Comparison of ENCODE assay signal across 12 mouse cellular contexts in genomic region chr2:22624188-22624975, GRCm38 (mm10). TPM values are rescaled to one million over a fixed set of nuclear protein-coding genes. Genes with fewer than 3 reads are reported as not detected.
DNase-seq lines count a peak whose midpoint lies in the region; ATAC-seq lines count a peak whose summit lies in the region.
"Had no signal": no experiment of that assay in that cellular context is flagged by ENCODE, and none has a peak within 500 bp of the region (broad histone marks: within the 10 kb centered on the region; RNA-seq: fewer than 3 reads in every experiment).

No protein-coding gene starts in this region.

- H3K9me3 ChIP-seq in forebrain, embryonic 16.5 days (ENCODE audit: control insufficient read depth, low read length): no peaks in the 10 kb centered on the region
- no peaks in the 10 kb centered on the region for H3K9me3 ChIP-seq in midbrain, embryonic 11.5 days (ENCODE audit: control insufficient read depth, low read length)
- H3K9me3 ChIP-seq: liver, embryonic 15.5 days had no signal

- 3% methylated on average over 27 of the region's 27 CpGs for WGBS in forebrain, embryonic 16.5 days
- WGBS in midbrain, embryonic 11.5 days: 3% methylated on average over 27 of the region's 27 CpGs

- peak overlapping the region; percentile 79 for H3K9ac ChIP-seq in forebrain, embryonic 16.5 days (replicated peaks; ENCODE audit: low read depth, low read length)
- H3K9ac ChIP-seq in midbrain, embryonic 11.5 days (ENCODE audit: low read length): no peak overlapping the region; the same call in 1 of the 2 replicates
- H3K9ac ChIP-seq: liver, embryonic 15.5 days had no signal

- peak overlapping the region; percentile 50 for H3K4me3 ChIP-seq in forebrain, embryonic 16.5 days (replicated peaks; ENCODE audit: low read length)
- H3K4me3 ChIP-seq in midbrain, embryonic 11.5 days (ENCODE audit: low read depth, low read length): peak overlapping the region; percentile 40
- H3K4me3 ChIP-seq: liver, embryonic 15.5 days had no signal

- H3K4me1 ChIP-seq in forebrain, embryonic 16.5 days (replicated peaks; ENCODE audit: control insufficient read depth, insufficient read depth, low read length): peaks cover 44% of the 10 kb centered on the region
- peaks cover 20% of the 10 kb centered on the region for H3K4me1 ChIP-seq in midbrain, embryonic 11.5 days (ENCODE audit: control insufficient read depth, insufficient read depth, low read length)
- H3K4me1 ChIP-seq: liver, embryonic 15.5 days had no signal

- H3K27ac ChIP-seq in forebrain, embryonic 16.5 days (ENCODE audit: low read length): peak overlapping the region; percentile 97
- H3K27ac ChIP-seq in midbrain, embryonic 11.5 days (ENCODE audit: low read depth, low read length): no peak overlapping the region
- H3K27ac ChIP-seq: liver, embryonic 15.5 days had no signal

- H3K27me3 ChIP-seq in forebrain, embryonic 16.5 days (replicated peaks; ENCODE audit: control insufficient read depth, insufficient read depth, low read length): peaks cover 23% of the 10 kb centered on the region
- peaks cover 81% of the 10 kb centered on the region for H3K27me3 ChIP-seq in midbrain, embryonic 11.5 days (ENCODE audit: control insufficient read depth, insufficient read depth, low read length)

- peak; percentile 4 for DNase-seq in right cerebral cortex, postnatal 25 days
- DNase-seq in right cerebral cortex, postnatal 14 days: no peak
- DNase-seq in midbrain, embryonic 11.5 days (ENCODE audit: low spot score, missing footprints): peak; percentile 90
- DNase-seq in yolk sac, embryonic 10.5 days (ENCODE audit: low spot score): no peak
- DNase-seq in layer of hippocampus, adult 8-10 months (ENCODE audit: low spot score in 2 of 2): no peak
- DNase-seq in kidney, adult 9 months: no peak
- no peak for DNase-seq in kidney, adult 11 months

- H3K4me2 ChIP-seq in forebrain, embryonic 16.5 days (ENCODE audit: low read length): peak overlapping the region; percentile 62
- peak overlapping the region; percentile 66; the same call in 1 of the 2 replicates for H3K4me2 ChIP-seq in midbrain, embryonic 11.5 days
- H3K4me2 ChIP-seq: liver, embryonic 15.5 days had no signal

- H3K36me3 ChIP-seq in forebrain, embryonic 16.5 days (ENCODE audit: control insufficient read depth, insufficient read depth): no peaks in the 10 kb centered on the region
- no peaks in the 10 kb centered on the region for H3K36me3 ChIP-seq in midbrain, embryonic 11.5 days (ENCODE audit: control insufficient read depth, insufficient read depth, low read length)
- H3K36me3 ChIP-seq: liver, embryonic 15.5 days had no signal

- no peak for ATAC-seq in forebrain, embryonic 16.5 days
- ATAC-seq in midbrain, embryonic 11.5 days (ENCODE audit: low FRiP score): no peak

RNA-seq across cellular contexts. Expression of gene Gad2, which starts 2.4 kb away (rescaled TPM):
- polyA plus RNA-seq in forebrain, embryonic 16.5 days (2015; fragmentation: Nextera tagmentation; extraction: Ambion mirVana): 64.7 and 74.4 TPM in 2 replicates
- polyA plus RNA-seq in midbrain, embryonic 11.5 days (2014; fragmentation: Nextera tagmentation; extraction: Ambion mirVana): 15.1 and 24.0 TPM in 2 replicates
- 10 to 100 TPM; 71.6 to 92.9 (median 83.0) TPM for total RNA-seq in layer of hippocampus, adult 8-10 months (2022)
- total RNA-seq: adrenal gland, adult 18-20 months; heart, postnatal 25 days had no signal
- polyA plus RNA-seq: thymus, postnatal 0 days had no signal

Comparison
In these comparisons a context has a peak if more than half of its experiments do, and no peak if none do; other contexts are left out.
1. DNase-seq: peak in right cerebral cortex, postnatal 25 days (single experiment) and midbrain, embryonic 11.5 days (single experiment); none in right cerebral cortex, postnatal 14 days (single experiment), yolk sac, embryonic 10.5 days (single experiment), layer of hippocampus, adult 8-10 months (0 of 2), kidney, adult 9 months (single experiment) and kidney, adult 11 months (single experiment).